8 mouse cellular contexts compared by ENCODE assay signal in genomic region chr13:41250318-41250981, GRCm38 (mm10). TPM values are rescaled to one million over a fixed set of nuclear protein-coding genes. Genes with fewer than 3 reads are reported as not detected.
A peak's percentile ranks its signal among the peaks of the same experiment; 100 is the strongest.
DNase-seq lines count a peak whose midpoint lies in the region; ATAC-seq and TF ChIP-seq lines count a peak whose summit lies in the region.

No protein-coding gene starts in this region.

- H3K4me1 ChIP-seq in lung, embryonic 14.5 days (ENCODE audit: insufficient read depth): 0 out of 2 replicates have a peak, but pooled peaks cover 3% of the 10 kb centered on the region
- 0 out of 2 replicates have a peak, but pooled peaks cover 7% of the 10 kb centered on the region for H3K4me1 ChIP-seq in embryonic facial prominence, embryonic 15.5 days
- peaks cover 17% of the 10 kb centered on the region for H3K4me1 ChIP-seq in midbrain, embryonic 15.5 days

- 1% methylated on average over 27 of the region's 27 CpGs for WGBS in lung, embryonic 14.5 days
- 1% methylated on average over 27 of the region's 27 CpGs for WGBS in embryonic facial prominence, embryonic 15.5 days
- 2% methylated on average over 27 of the region's 27 CpGs for WGBS in midbrain, embryonic 15.5 days

- DNase-seq in lung, embryonic 14.5 days: peak; percentile 41
- DNase-seq in lung, postnatal 10 days: no peak
- peak; percentile 58 for DNase-seq in ZHBTc4 (ENCODE audit: low read depth, low spot score)
- peak; percentile 33 to 63 for DNase-seq in kidney, postnatal 25 days
- no peak for DNase-seq in adrenal gland, adult 8-10 months
- no peak for DNase-seq in ovary, postnatal 10 days (ENCODE audit: low spot score)

- H3K4me2 ChIP-seq in lung, embryonic 14.5 days: peak overlapping the region; percentile 86
- peak overlapping the region; percentile 73 for H3K4me2 ChIP-seq in embryonic facial prominence, embryonic 15.5 days (replicated peaks)
- H3K4me2 ChIP-seq in midbrain, embryonic 15.5 days: peak overlapping the region; percentile 59

- TF ChIP-seq CTCF in lung, embryonic 14.5 days (IDR thresholded peaks at IDR 0.05; ENCODE audit: low read depth): no peak

- H3K9ac ChIP-seq in lung, embryonic 14.5 days: peak overlapping the region; percentile 77
- peak overlapping the region; percentile 67 for H3K9ac ChIP-seq in embryonic facial prominence, embryonic 15.5 days
- peak overlapping the region; percentile 83 for H3K9ac ChIP-seq in midbrain, embryonic 15.5 days

- peak overlapping the region; percentile 73 for H3K4me3 ChIP-seq in lung, embryonic 14.5 days (ENCODE audit: low read depth, low read length)
- peak overlapping the region; percentile 83 for H3K4me3 ChIP-seq in embryonic facial prominence, embryonic 15.5 days (replicated peaks)
- peak overlapping the region; percentile 78 for H3K4me3 ChIP-seq in midbrain, embryonic 15.5 days

- no peaks in the 10 kb centered on the region for H3K27me3 ChIP-seq in lung, embryonic 14.5 days (ENCODE audit: insufficient read depth, low read length)
- no peaks in the 10 kb centered on the region for H3K27me3 ChIP-seq in embryonic facial prominence, embryonic 15.5 days
- 0 out of 2 replicates have a peak, but pooled peaks cover 10% of the 10 kb centered on the region for H3K27me3 ChIP-seq in midbrain, embryonic 15.5 days (replicated peaks)

- H3K27ac ChIP-seq in lung, embryonic 14.5 days (ENCODE audit: low read depth): peak overlapping the region; percentile 83; the same call in 1 of the 2 replicates
- H3K27ac ChIP-seq in embryonic facial prominence, embryonic 15.5 days (replicated peaks): peak overlapping the region; percentile 93
- H3K27ac ChIP-seq in midbrain, embryonic 15.5 days: peak overlapping the region; percentile 90

- no peak for ATAC-seq in lung, embryonic 14.5 days (ENCODE audit: insufficient read depth)
- no peak for ATAC-seq in embryonic facial prominence, embryonic 15.5 days (ENCODE audit: insufficient number of reproducible peaks, low FRiP score, low TSS enrichment, low read depth)
- no peak for ATAC-seq in midbrain, embryonic 15.5 days (replicated peaks)

- no peaks in the 10 kb centered on the region for H3K36me3 ChIP-seq in lung, embryonic 14.5 days (ENCODE audit: insufficient read depth)
- no peaks in the 10 kb centered on the region for H3K36me3 ChIP-seq in embryonic facial prominence, embryonic 15.5 days
- H3K36me3 ChIP-seq in midbrain, embryonic 15.5 days (replicated peaks): no peaks in the 10 kb centered on the region

- no peaks in the 10 kb centered on the region for H3K9me3 ChIP-seq in lung, embryonic 14.5 days (ENCODE audit: low read depth, low read length)
- H3K9me3 ChIP-seq in embryonic facial prominence, embryonic 15.5 days (replicated peaks): no peaks in the 10 kb centered on the region
- no peaks in the 10 kb centered on the region for H3K9me3 ChIP-seq in midbrain, embryonic 15.5 days

RNA-seq across cellular contexts. Expression of gene Smim13, which starts 0.8 kb away (rescaled TPM):
- 11.9 and 12.0 TPM in 2 replicates for polyA plus RNA-seq in lung, embryonic 14.5 days (2014; fragmentation: Nextera tagmentation; extraction: Ambion mirVana)
- polyA plus RNA-seq in embryonic facial prominence, embryonic 15.5 days (2015; fragmentation: Nextera tagmentation; extraction: Ambion mirVana): 16.1 and 16.2 TPM in 2 replicates
- 24.9 and 25.3 TPM in 2 replicates for polyA plus RNA-seq in midbrain, embryonic 15.5 days (2015; fragmentation: Nextera tagmentation; extraction: Ambion mirVana)
- 10 to 100 TPM in 3 of 4 experiments, 1 to 10 TPM in 1; 10.0 to 12.2 (median 10.4) TPM for total RNA-seq in adrenal gland, adult 8-10 months (2022)

RNA-seq across cellular contexts. Expression of gene Gm17364, which starts 23.3 kb away (rescaled TPM):
- polyA plus RNA-seq in lung, embryonic 14.5 days (2014; fragmentation: Nextera tagmentation; extraction: Ambion mirVana): not detected in 2 replicates
- not detected in 2 replicates for polyA plus RNA-seq in embryonic facial prominence, embryonic 15.5 days (2015; fragmentation: Nextera tagmentation; extraction: Ambion mirVana)
- not detected in 2 replicates for polyA plus RNA-seq in midbrain, embryonic 15.5 days (2015; fragmentation: Nextera tagmentation; extraction: Ambion mirVana)
- total RNA-seq in adrenal gland, adult 8-10 months (2022): not detected

RNA-seq across cellular contexts. Expression of gene Elovl2, which starts 30.2 kb away (rescaled TPM):
- 4.4 and 5.4 TPM in 2 replicates for polyA plus RNA-seq in lung, embryonic 14.5 days (2014; fragmentation: Nextera tagmentation; extraction: Ambion mirVana)
- 3.0 and 4.1 TPM in 2 replicates for polyA plus RNA-seq in embryonic facial prominence, embryonic 15.5 days (2015; fragmentation: Nextera tagmentation; extraction: Ambion mirVana)
- polyA plus RNA-seq in midbrain, embryonic 15.5 days (2015; fragmentation: Nextera tagmentation; extraction: Ambion mirVana): 40.0 and 43.4 TPM in 2 replicates
- total RNA-seq in adrenal gland, adult 8-10 months (2022): under 1 TPM; 0.49 to 0.78 (median 0.52) TPM

Comparison
In these comparisons a context has a peak if more than half of its experiments do, and no peak if none do; other contexts are left out.
1. DNase-seq: peak in lung, embryonic 14.5 days (single experiment), ZHBTc4 (single experiment) and kidney, postnatal 25 days (2 of 2); none in lung, postnatal 10 days (single experiment), adrenal gland, adult 8-10 months (single experiment) and ovary, postnatal 10 days (single experiment).
2. Peak in every context shown above with its lines, with median percentiles within 50 percentile points of each other: H3K27ac ChIP-seq, H3K4me2 ChIP-seq, H3K4me3 ChIP-seq and H3K9ac ChIP-seq.